Mouse (Mus musculus) right cerebral cortex, adult 18-20 months (tissue): ENCODE results near the gene Acox3.

Experiments used
- DNase-seq: peaks from one replicate; pipeline ENCODE4 v3.0.0; 2022; ENCODE audit warnings: mixed read lengths

Acox3 gene

DNA sequence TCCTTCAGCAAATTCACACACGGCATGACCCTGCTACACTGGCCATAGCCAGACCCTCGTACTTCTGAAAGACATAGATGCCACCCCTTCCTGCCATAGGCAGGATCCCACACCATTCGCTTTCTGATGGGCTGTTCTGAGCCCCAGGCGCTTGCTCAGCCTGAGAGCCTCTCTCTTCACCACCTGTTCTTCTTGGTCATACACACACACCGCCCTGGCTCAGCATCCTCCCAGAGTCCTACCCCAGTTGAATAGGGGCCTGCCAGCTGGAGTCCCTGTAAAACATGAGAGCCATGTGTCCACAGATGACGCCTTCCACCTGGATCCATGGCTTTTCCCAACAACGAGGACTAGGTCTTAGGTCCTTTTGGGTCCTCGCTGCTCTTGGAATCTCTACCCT is 29.9 kb downstream of the Acox3 start:
- no peak for DNase-seq

DNA sequence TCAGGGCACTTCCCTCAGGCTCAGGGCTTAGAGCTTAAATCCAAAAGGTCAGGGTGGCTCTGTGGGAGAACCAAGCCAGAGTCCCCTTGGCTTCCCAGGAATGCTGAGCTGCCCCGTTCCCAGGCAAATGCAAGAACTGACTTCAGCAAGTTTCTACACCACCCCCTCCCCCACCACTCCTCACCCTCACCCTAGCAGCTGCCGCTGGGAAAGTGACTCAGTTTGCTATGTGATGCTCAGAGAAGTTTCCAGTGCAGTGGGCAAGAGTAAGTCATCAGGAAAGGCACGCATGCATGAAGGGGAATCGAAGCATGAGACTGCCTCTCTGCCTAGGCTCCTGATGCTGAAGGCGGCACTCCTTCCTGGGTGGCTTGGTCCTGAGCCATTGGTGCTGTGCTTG is 34.1 kb downstream of the Acox3 start:
- DNase-seq: no peak

DNA sequence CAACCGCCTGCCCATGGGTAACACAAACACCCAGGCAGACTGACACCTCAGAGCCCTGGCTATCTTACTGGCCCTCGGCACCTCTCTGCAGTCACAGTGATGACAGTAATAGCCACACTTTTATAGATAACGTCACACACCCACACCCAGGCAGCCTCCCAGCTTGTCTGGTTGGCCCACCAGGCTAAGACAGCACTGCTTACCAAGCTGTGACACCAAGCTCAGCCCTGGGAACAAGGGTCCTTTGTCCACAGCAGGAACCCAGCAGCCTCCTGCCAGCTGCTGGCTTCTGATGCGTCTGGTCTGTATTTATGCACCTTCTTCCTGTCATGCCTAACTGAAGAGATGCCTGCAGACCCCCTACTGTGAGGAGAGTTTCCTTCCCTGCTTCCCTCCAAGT is 38.3 kb downstream of the Acox3 start:
- peak; percentile 5 for DNase-seq

DNA sequence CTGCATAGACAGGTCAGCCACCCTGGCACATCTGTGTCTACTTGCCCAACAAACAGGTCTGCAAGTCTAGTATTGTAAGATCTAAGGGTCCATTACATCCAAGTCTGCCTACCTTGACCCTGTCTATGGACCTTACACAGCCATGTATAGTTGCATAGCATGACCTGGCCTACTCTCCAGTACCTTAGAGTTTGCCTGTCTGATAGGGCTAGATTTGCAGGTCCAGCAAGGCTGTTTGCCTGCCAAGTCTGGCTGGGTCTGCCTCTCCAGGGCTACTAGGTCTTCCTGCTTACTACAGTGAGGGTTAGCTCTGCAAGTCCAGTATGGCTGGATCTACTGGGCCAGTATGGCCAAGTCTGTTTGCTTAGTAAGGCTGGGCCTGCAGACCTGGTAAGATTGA is 41.0 kb downstream of the Acox3 start:
- no peak for DNase-seq

DNA sequence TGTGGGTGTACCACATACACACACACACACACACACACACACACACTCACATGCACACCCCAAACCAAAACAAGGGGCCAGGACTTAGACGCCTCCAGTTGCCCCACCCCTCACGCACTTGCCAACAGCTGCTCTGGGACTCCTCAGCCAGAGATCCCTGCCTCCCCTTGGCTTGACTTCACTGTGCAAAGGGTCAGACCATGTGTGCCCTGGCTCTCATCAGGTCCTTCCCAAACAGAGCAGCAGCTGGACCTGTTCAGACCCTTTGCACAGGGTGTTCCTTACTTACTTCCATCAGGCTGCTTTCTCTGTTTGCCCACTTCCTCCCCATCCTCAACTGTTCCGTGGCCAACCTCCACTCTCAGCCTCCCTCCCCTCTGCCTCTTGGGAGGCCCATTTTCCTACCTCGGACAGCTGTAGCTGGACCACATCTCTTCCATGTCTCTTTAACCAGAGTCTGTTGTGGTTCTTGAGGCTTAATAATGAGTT is 42.0 kb downstream of the Acox3 start:
- DNase-seq: no peak

DNA sequence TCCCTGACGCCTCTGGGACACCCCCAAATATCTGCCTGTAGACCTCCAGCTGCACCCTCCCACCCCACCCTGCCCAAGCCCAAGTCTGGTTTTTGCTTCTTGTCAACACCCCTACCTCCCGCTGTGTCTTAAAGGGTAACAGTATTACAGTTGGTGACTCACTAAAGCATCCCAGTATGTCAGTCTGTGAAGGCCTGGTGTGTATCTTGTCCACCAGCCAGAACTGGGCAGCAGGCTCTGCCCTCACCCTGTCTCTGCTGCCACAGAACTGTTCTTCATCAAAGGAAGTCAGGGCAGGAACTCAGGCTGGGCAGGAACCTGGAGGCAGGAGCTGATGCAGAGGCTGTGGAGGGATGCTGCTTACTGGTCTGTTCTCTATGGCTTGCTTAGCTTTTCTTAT is 43.6 kb downstream of the Acox3 start:
- DNase-seq: no peak

DNA sequence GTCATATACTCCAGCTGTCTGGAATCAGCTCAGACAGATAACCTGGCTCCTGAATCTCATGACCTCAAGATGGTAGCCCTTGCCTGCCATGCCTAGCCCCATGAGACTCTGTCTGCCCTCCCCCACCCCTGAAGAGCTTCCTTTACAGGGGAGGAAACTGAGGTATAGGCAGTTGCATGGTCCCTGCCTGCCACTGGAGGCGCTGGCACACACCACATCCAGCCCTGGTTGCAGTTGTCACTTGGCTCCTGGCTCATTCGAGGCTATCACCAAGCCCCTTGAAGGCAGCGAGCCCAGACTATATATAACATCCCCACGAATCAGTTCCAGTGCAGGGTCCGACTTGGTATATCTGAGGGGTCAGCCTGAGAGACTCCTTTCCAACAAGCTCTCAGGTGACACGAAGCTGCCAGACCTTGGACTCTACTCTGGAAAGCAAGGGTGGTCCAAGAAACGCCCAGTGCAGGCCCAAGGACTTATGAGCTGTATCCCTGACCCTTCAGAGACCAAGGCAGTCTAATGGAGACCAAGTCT is 44.5 kb downstream of the Acox3 start:
- DNase-seq: no peak

DNA sequence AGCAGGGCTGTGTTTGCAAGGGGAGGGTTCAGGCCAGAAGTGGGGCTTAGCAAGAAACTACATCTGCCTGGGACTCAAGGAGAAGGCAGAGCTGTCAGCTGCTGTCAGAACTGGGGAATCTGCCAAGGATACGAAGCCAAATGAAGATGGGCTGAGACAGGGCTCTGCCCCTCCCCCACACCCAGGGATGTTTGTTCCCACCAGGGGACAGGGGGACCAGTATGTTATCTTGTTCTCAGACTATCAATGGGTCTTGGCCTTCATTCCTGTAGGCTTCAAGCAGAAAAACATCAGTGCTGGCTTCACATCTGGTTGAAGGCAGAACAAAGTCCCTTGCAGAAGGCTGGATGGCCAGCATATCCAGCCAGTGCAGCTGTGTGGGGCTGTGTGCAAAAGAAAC is 45.8 kb downstream of the Acox3 start:
- DNase-seq: peak; percentile 47

DNA sequence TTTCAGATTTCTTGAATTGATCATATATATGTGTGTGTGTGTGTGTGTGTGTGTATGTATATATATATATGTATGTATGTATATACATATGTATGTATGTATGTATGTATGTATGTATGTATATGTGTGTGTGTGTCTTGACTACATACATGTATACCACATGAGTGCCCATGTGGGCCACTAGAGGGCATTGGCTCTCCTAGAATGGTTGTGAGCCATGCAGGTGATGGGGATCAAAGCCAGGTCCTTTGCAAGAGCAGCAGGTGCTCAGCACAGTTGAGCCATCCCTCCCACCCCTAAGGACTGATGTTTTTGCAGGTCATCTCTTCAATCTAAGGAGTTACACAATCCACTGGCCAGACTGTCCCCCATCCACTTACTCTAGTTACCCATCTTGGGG is 46.5 kb downstream of the Acox3 start:
- DNase-seq: no peak

DNA sequence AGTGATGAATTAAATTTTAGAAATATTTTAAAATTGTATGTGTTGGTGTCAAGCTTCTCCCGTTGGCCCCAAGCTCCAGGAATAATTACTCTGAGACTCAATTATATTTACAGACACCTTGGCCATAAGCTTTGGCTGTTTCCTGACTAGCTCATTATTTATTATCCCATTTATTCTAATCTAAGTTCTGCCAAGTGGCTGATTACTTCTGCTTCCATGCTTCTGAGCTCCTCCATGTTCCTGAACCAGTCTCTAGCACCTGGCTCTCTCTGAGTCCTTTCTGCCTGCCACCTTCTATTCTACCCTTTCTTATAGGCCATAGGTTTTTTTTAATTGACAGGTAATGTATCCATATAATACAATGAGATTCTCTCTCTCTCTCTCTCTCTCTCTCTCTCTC is 47.9 kb downstream of the Acox3 start:
- DNase-seq: no peak

DNA sequence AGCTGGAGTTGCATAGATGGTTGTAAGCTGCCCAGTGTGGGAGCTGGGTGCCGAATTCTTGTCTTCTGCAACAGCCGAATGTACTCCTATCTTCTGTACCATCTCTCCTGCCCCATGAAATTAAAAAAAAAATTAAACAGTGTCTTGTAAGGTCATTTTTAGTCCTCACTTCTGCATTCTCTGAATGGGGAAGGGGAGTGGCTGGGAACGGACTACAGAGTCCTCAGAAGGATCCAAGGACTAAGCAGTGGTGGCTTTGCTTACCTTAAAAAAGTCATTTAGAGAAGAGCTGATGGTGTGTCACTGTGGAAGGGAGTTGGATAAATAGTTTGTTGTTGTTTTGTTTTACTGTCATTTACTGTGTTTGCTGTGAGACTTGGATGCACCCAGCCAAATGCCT is 48.4 kb downstream of the Acox3 start:
- DNase-seq: no peak

DNA sequence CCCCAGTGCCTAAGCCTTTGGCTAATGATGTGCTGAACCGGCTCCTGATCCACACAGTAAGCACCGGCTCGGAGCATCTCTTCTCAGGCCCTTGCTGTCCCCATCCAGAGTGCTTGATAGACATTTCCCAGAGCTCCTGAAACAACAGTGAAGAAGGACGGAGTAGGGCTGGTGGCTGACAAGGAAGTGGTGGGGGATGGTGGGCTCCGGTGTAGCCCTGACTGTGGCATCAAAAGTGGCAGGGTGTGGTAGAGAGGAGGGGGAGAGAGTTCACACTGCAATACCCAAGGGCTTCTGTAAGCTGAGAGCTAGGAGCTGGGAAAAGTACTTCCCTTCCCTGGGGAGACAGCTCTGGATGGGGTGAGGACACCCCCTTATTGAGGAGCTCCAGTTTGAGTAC is 48.9 kb downstream of the Acox3 start:
- no peak for DNase-seq

DNA sequence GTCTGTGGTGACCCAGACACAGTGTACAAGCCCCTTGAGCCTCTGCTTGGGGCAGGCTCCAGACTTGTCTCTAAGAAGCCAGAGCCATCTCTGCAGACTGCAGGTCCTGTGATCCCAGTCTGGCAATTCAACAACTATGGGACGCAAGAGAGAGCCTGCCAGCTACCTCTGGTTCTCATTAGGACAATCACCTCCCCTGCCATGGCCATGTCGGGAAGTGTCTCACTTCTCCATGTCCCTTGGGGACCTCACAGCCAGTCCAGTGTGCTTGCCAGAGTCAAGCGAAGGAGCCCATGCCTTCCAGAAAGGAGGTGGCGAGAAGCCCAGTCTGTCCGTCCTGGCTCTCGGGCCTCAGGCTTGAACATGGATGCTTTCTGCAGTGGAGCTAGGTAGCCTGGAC is 50.0 kb downstream of the Acox3 start:
- DNase-seq: no peak

DNA sequence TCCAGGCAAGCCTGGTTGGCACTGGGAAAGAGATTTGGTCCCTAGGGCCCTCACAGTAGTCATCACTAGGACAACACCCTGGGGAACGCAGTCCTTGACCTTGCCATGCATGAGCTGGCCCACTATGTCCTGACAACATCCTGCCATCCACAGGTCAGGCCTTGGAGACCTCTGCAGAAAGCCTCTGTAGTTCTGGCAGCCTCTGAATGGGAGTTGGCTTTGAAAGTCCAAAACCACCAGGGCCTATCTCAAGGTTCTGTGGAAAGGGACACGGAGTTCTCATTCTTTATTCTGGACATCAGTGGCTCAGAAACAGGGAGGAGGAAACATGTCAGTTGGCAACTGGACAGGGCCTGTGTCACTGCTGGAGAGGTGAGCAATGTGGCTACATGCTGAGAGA is 53.2 kb downstream of the Acox3 start:
- no peak for DNase-seq

DNA sequence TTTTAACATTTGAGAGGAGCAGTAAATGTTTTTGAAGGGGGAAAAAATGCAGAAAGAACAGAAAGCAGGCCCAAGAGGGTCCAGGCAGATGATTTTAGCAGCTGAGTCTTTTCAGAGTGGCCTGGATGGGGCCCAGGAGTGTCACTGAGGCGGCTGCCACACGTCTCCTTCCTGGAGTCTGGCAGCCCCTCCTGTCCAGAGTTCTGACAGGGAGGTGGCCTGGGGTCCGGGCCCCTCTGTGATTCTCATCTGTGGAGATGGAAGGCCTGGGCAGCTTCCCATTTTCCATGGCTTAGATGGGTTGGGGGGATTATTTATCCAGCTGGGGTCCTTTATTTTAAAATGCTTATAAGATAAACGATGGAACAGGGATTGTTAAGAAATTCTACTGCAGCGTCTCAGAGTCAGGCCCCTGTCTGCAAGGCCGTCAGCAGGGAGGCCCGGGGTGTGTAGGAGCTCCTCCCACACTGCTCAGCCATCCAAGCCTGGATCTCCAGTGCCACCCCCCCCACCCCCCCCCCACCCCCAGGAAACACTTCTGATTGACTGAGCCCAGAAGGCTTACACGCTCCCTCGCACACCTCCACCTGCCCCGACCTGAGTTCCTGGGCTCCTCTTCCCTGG is 59.2 kb downstream of the Acox3 start:
- no peak for DNase-seq

DNA sequence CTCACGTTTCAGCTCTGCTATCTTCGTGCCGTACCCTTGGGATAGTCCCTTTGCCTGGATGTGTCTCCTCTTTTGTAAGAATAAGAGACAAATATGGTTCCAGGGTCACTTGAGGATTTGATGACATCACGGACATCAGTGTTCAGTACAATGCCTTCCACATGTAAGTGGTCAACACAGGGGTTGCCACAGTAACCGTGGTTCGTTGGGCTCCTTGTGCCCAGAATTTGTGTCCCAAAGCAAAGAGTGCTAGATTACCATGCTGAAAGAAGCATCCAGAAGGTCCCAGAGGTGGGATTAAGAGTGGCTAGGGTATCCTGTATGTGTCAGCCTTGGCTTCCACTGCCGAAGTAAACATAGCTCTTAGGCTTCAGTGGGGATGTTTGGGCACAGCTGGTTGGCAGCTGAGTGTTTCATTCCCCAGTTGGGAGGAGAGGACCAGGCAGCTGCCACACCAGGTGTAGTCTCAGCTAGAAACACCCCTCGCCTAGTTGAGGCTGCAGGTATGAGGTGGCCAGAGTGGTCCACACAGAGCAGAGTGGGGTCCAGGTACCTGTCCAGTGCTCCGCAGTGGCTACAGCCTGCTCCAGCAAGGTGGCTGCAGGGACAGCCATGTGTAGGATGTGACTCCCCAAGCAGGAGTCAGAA is 60.7 kb downstream of the Acox3 start:
- no peak for DNase-seq

DNA sequence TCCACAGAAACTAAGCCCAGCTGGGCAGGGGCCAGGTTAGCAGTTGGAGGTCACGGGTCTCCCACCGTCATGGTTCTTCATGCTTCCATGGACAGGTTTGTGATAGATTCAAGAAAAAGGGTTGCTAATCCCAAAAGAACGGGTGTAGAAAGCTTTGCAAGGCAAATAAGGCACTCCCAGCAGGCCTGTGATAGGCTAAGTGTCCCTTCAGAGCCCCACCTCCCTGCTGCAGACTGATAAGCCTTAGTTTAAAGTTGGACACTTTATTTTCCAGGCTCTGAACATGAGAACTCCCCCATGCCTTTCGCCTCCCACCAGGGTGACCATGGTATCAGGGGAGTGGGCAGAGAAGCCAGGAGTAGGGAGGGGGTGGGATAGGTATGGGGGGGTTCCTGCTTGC is 61.2 kb downstream of the Acox3 start:
- DNase-seq: no peak

DNA sequence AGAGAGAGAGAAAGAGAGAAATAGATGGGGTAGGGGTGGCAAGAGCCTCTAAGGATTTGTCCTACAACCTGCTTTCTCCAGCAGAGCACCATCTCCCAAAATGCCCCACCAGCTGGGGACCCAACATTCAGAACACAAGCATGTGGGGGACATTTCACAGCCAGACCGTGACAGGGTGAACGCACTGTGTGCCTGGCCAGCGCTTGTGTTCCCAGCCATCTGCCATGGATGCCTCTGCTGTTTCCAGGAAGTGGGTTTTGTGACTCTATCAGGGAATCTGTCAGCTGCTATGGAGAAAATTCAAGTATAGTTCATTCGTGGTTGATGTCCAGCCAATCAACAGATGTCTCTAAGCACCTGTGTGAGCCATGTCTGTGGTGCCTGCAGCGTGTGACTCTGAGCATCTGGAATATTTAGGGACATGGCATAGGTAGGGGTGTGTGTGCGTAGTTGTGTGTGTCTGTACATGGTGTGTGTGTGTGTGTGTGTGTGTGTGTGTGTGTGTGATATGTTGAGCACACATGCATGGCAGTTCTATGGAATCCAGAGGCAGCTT is 63.2 kb downstream of the Acox3 start:
- no peak for DNase-seq

DNA sequence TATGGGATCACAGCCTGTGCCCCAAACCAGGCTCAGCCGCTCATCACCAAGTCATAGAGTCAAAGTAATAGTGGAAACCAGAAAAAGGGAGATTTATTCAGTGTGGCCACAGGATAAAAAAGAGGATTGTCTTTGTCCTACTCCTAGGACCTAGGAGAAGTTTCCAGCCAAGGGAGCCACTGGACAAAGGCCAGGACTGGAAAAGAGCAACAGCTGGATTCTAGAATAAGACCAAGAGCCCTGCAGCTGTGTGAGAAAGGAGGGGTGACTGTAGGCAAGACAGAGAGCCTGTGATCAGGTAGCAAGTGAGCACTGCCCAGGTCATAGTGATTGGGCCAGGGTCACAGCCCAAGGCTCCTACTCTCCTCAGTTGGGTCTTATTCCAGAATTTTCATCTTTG is 64.1 kb downstream of the Acox3 start:
- no peak for DNase-seq

DNA sequence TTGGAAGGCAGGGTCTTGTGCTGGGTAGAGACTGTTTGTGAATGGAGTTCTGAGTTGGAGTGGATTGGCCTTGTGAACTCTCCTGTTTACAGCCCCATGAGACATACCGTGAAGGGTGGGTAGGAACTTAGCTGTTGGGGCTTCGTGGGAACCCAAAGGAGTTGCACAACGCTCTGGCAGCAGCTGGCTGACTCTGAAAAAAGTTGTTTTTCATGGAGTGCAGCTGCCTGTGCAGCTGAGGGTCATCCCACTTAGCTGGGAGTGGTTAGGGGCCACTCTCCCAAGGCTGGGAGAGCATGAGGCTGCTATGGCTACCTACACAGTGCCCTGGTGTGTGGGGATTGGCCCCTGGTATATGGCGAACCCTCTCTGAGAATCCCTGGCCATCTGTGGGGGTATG is 64.7 kb downstream of the Acox3 start:
- DNase-seq: no peak

DNA sequence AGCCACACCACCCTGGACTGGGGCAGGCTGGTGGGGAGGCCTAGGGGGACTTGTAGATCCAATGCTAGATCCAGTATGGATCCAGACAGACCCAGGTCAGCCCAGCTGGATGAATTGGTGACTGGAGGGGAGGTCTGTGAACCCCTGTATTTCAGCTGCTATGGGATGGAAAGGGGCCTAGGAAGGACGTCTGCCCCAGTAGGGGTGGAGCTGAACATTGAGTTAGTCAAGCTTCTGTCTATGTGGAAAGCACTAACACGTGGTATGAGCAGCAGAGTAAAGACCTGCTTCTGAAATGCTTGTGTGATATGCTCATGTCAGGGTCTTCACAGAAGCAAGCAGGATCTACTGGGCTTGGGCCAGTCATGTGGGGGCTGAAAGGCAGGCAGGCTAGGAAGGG is 65.4 kb downstream of the Acox3 start:
- DNase-seq: no peak

DNA sequence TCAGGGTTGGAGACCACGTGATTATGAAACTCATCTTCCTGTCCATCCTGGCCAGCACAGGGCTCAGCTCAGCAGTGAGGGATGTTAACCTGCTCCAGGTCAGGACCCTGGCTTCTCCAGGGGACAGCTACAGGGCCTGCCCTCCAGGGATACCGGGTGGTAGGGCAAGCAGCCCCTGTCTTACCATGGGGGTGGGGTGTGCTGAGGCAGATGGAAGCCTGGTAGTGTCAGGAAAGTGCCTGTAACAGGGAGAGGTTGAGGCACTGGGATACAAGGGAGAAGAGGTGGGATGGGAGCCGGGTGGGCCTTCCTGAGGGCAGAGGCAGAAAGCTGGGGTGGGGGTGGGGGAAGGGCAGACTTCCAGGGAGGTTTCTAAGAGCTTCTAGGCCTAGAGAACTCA is 69.5 kb downstream of the Acox3 start:
- DNase-seq: no peak

DNA sequence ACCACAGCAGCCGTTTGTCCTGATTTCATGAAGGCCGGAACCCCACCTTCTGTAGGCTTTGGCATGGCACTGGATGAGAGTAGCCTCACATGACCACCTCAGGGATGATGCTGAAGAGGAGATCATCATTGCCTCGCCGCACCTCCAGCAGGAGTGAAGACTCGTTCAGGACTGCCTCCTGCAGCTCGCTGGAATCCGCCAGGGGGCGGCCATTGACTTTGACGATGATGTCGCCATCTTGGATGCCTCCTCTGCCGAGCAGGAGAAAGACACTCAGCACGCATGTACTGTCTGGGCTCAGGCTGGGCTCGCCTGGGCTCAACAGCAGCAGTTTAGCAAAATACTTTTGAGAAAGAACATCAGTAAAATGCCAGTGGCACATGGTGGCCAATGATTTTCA is 70.0 kb downstream of the Acox3 start:
- DNase-seq: no peak

DNA sequence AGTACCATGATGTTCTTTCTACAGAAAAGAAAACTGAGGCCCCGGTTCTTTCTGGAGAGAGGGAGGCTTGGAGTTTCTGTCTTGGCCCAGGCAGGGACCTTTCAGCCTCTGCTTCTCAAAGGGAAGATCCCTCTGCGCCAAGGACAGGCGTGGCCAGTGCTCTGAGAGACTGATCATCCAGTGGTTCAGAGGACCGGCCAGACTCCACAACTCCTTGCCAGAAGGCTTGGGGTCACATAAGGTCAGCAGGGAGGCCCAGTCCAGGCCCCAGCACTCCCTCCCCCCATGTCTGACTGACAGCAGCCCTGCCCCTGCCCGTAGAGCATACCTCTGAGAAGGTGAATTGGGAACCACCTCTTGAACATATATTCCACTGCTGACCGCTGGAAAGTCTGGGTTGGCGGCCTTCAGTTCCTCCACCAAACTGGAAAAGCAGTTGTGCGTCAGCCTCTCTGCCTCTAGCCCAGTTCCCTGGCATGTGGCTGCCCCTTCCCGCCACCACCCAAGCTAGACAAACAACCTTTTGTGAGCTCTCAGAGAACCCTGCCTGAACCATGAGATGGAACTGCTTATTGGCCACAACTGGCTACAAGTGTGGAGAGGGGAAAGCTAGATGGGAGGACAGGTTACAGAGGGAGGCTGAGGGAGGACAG is 71.0 kb downstream of the Acox3 start:
- DNase-seq: no peak
